Comparison of ENCODE assay signal across 16 mouse cellular contexts in the genomic region with DNA sequence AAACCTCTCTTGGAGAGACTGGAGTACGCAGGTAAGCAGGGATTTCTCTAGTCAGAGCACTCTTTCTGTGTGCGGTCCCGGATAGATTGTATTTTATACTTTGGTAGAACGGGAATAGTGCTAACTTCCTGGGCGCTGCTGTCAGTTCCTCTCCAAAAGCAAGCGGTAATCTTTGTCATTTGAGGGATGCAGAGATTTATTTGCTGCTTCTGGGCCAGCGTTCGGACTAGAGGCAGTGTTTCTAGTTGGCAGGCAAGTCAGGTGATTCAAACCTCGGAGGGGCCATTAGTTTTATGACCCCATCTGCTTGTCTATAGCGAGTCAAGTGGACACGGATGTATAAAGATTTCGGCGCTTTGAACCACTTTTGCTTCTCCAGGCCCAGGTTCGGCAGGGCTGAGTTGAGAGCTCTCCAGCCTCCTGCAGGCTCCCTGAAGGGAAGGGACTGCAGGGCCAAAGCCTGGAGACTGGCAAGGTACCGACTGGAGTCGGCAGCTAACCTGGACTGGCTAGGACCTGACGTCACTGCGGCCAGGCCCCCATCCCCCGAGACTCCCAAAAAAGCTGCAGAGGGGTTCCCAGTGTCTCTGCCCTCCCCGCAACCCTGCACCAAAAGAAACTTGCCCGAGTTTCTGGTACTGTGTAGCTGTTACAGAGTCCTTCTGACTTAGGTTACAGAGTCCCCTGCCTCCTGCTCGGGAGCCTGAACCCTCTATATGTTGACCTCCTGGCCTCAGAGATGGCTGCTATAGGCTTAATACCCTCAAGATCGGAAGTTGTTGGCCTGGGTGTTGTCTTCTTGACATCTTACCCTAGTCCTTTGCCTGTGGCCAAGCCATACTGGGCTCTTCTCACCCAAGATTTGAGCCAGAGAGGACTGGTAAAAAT. TPM values are rescaled to one million over a fixed set of nuclear protein-coding genes. Genes with fewer than 3 reads are reported as not detected.
A peak's percentile ranks its signal among the peaks of the same experiment; 100 is the strongest.
DNase-seq lines count a peak whose midpoint lies in the region; ATAC-seq lines count a peak whose summit lies in the region.
"Had no signal": no experiment of that assay in that cellular context is flagged by ENCODE, and none has a peak within 500 bp of the region (broad histone marks: within the 10 kb centered on the region; RNA-seq: fewer than 3 reads in every experiment).

No protein-coding gene starts in this region.

- no peaks in the 10 kb centered on the region for H3K4me1 ChIP-seq in heart, embryonic 13.5 days
- peaks cover 64% of the 10 kb centered on the region for H3K4me1 ChIP-seq in forebrain, embryonic 12.5 days
- peaks cover 55% of the 10 kb centered on the region for H3K4me1 ChIP-seq in midbrain, embryonic 11.5 days (ENCODE audit: control insufficient read depth, insufficient read depth, low read length)
- H3K4me1 ChIP-seq in stomach, embryonic 15.5 days = no peaks in the 10 kb centered on the region

- no peak overlapping the region for H3K9ac ChIP-seq in heart, embryonic 13.5 days
- peak overlapping the region; percentile 84 for H3K9ac ChIP-seq in forebrain, embryonic 12.5 days
- H3K9ac ChIP-seq in midbrain, embryonic 11.5 days (ENCODE audit: low read length) = peak overlapping the region; percentile 99
- H3K9ac ChIP-seq in stomach, embryonic 15.5 days = no peak overlapping the region

- H3K36me3 ChIP-seq in heart, embryonic 13.5 days = no peaks in the 10 kb centered on the region
- H3K36me3 ChIP-seq in forebrain, embryonic 12.5 days (replicated peaks) = peaks cover 3% of the 10 kb centered on the region
- no peaks in the 10 kb centered on the region for H3K36me3 ChIP-seq in midbrain, embryonic 11.5 days (ENCODE audit: control insufficient read depth, insufficient read depth, low read length)
- no peaks in the 10 kb centered on the region for H3K36me3 ChIP-seq in stomach, embryonic 15.5 days

- peaks cover 99% of the 10 kb centered on the region for H3K27me3 ChIP-seq in heart, embryonic 13.5 days (replicated peaks)
- H3K27me3 ChIP-seq in forebrain, embryonic 12.5 days = peaks cover 8% of the 10 kb centered on the region; the same call in 1 of the 2 replicates
- H3K27me3 ChIP-seq in midbrain, embryonic 11.5 days (ENCODE audit: control insufficient read depth, insufficient read depth, low read length) = 0 out of 2 replicates have a peak, but pooled peaks cover 2% of the 10 kb centered on the region
- H3K27me3 ChIP-seq in stomach, embryonic 15.5 days (replicated peaks) = peaks cover 70% of the 10 kb centered on the region

- H3K4me3 ChIP-seq in heart, embryonic 13.5 days = 0 out of 2 replicates have a peak overlapping the region, but pooled peaks have one; percentile 4
- H3K4me3 ChIP-seq in forebrain, embryonic 12.5 days (replicated peaks) = peak overlapping the region; percentile 90
- H3K4me3 ChIP-seq in midbrain, embryonic 11.5 days (ENCODE audit: low read depth, low read length) = peak overlapping the region; percentile 92
- H3K4me3 ChIP-seq in stomach, embryonic 15.5 days (replicated peaks) = 0 out of 2 replicates have a peak overlapping the region, but pooled peaks have one; percentile 1

- intact Hi-C loops in heart, postnatal 14 days (cut with DNase I) = no loop called here

- no peak for DNase-seq in heart, postnatal 14 days
- peak; percentile 93 for DNase-seq in midbrain, embryonic 11.5 days (ENCODE audit: low spot score, missing footprints)
- DNase-seq in thymus, postnatal 4 days = no peak
- no peak for DNase-seq in kidney, adult 18-20 months
- DNase-seq in frontal cortex, postnatal 14 days (ENCODE audit: low spot score in 2 of 2) = no peak
- DNase-seq: adrenal gland, postnatal 36 days; kidney, postnatal 10 days; lung, postnatal 10 days; thymus, postnatal 14 days had no signal

- no peak overlapping the region for H3K4me2 ChIP-seq in heart, embryonic 13.5 days
- peak overlapping the region; percentile 67 for H3K4me2 ChIP-seq in forebrain, embryonic 12.5 days
- peak overlapping the region; percentile 89 for H3K4me2 ChIP-seq in midbrain, embryonic 11.5 days
- H3K4me2 ChIP-seq in stomach, embryonic 15.5 days = peak overlapping the region; percentile 28

- H3K27ac ChIP-seq in heart, embryonic 13.5 days (replicated peaks) = no peak overlapping the region
- peak overlapping the region; percentile 96 for H3K27ac ChIP-seq in forebrain, embryonic 12.5 days
- H3K27ac ChIP-seq in midbrain, embryonic 11.5 days (ENCODE audit: low read depth, low read length) = peak overlapping the region; percentile 62
- H3K27ac ChIP-seq in stomach, embryonic 15.5 days = no peak overlapping the region

- no peak for ATAC-seq in heart, embryonic 13.5 days (ENCODE audit: extremely low read depth, insufficient number of reproducible peaks, low FRiP score, low TSS enrichment)
- ATAC-seq in forebrain, embryonic 12.5 days (ENCODE audit: low FRiP score) = no peak
- ATAC-seq in midbrain, embryonic 11.5 days (ENCODE audit: low FRiP score) = no peak
- no peak for ATAC-seq in stomach, embryonic 15.5 days (ENCODE audit: insufficient read depth, low FRiP score, low read depth)
- ATAC-seq: Patski had no signal

- H3K9me3 ChIP-seq in heart, embryonic 13.5 days = no peaks in the 10 kb centered on the region
- no peaks in the 10 kb centered on the region for H3K9me3 ChIP-seq in forebrain, embryonic 12.5 days
- no peaks in the 10 kb centered on the region for H3K9me3 ChIP-seq in midbrain, embryonic 11.5 days (ENCODE audit: control insufficient read depth, low read length)
- no peaks in the 10 kb centered on the region for H3K9me3 ChIP-seq in stomach, embryonic 15.5 days

- 4% methylated on average over 23 of the region's 23 CpGs for WGBS in heart, embryonic 13.5 days
- 8% methylated on average over 23 of the region's 23 CpGs for WGBS in forebrain, embryonic 12.5 days
- 6% methylated on average over 23 of the region's 23 CpGs for WGBS in midbrain, embryonic 11.5 days
- WGBS in stomach, embryonic 15.5 days = 10% methylated on average over 23 of the region's 23 CpGs

RNA-seq across cellular contexts. Expression of a gene that starts 6.9 kb away (rescaled TPM):
- polyA plus RNA-seq in heart, embryonic 13.5 days (2015; fragmentation: Nextera tagmentation; extraction: Ambion mirVana) = 0.29 and 0.33 TPM in 2 replicates
- under 1 TPM in 1 of 2 experiments, not detected in 1; 0.22 TPM for total RNA-seq in heart, postnatal 14 days (2021)
- 75.5 and 77.0 TPM in 2 replicates for polyA plus RNA-seq in forebrain, embryonic 12.5 days (2016; fragmentation: Nextera tagmentation; extraction: Ambion mirVana)
- 48.7 and 49.5 TPM in 2 replicates for polyA plus RNA-seq in midbrain, embryonic 11.5 days (2014; fragmentation: Nextera tagmentation; extraction: Ambion mirVana)
- 11.6 and 14.0 TPM in 2 replicates for polyA plus RNA-seq in stomach, embryonic 15.5 days (2015; fragmentation: Nextera tagmentation; extraction: Ambion mirVana)
- total RNA-seq: gastrocnemius, adult 18-20 months; neutrophil, adult 5-6 weeks had no signal
- polyA plus RNA-seq: heart, postnatal 0 days had no signal

Comparison
In these comparisons a context has a peak if more than half of its experiments do, and no peak if none do; other contexts are left out.
1. H3K27ac ChIP-seq: peak in forebrain, embryonic 12.5 days (single experiment) and midbrain, embryonic 11.5 days (single experiment); none in heart, embryonic 13.5 days (single experiment) and stomach, embryonic 15.5 days (single experiment).
2. H3K4me3 ChIP-seq: peak in every context shown above with its lines; median percentile 92 in midbrain, embryonic 11.5 days; 90 in forebrain, embryonic 12.5 days; 4 in heart, embryonic 13.5 days; 1 in stomach, embryonic 15.5 days.
3. H3K9ac ChIP-seq: peak in forebrain, embryonic 12.5 days (single experiment) and midbrain, embryonic 11.5 days (single experiment); none in heart, embryonic 13.5 days (single experiment) and stomach, embryonic 15.5 days (single experiment).